Mouse (Mus musculus) intestine, embryonic 15.5 days (tissue): ENCODE data around the gene Spock2. TPM values are rescaled to one million over a fixed set of nuclear protein-coding genes. Genes with fewer than 3 reads are reported as not detected.
"Not testable (repeated sequence)": the region's sequence is repeated elsewhere in the genome, so short reads cannot be mapped to it uniquely, and the experiment has no call there.

Source experiments
- ATAC-seq: fragments of 200-750 bp; cut with Nextera tagmentation; 2 replicates; pipeline ENCODE4 v1.8.0; 2017; ENCODE audit warnings: moderate TSS enrichment, moderate library complexity
- H3K27ac ChIP-seq: fragments of 300-500 bp; sonication (generic); 2 replicates; pipeline ENCODE4 v1.5.1; 2015; ENCODE audit warnings: mild to moderate bottlenecking, inconsistent platforms
- H3K27me3 ChIP-seq: fragments of 300-500 bp; sonication (generic); replicated peaks from 2 replicates; pipeline ENCODE4 v1.6.1; 2015; ENCODE audit warnings: inconsistent platforms
- H3K36me3 ChIP-seq: fragments of 300-500 bp; sonication (generic); 2 replicates; pipeline ENCODE4 v1.6.1; 2015; ENCODE audit warnings: inconsistent platforms
- H3K4me1 ChIP-seq: fragments of 300-500 bp; sonication (generic); replicated peaks from 2 replicates; pipeline ENCODE4 v1.6.1; 2015; ENCODE audit warnings: inconsistent platforms
- H3K4me2 ChIP-seq: fragments of 300-500 bp; sonication (generic); replicated peaks from 2 replicates; pipeline ENCODE4 v1.6.1; 2015; ENCODE audit warnings: mild to moderate bottlenecking, inconsistent platforms
- H3K4me3 ChIP-seq: fragments of 300-500 bp; sonication (generic); replicated peaks from 2 replicates; pipeline ENCODE4 v1.5.1; 2015; ENCODE audit warnings: inconsistent platforms
- H3K9ac ChIP-seq: fragments of 300-500 bp; sonication (generic); 2 replicates; pipeline ENCODE4 v1.6.1; 2015; ENCODE audit warnings: inconsistent platforms
- H3K9me3 ChIP-seq: fragments of 300-500 bp; sonication (generic); 2 replicates; pipeline ENCODE4 v1.6.1; 2016; ENCODE audit warnings: inconsistent platforms
- WGBS: fragments of 180-500 bp; shearing (Covaris S2); methylation state at CpG from one replicate; pipeline ENCODE4 v1.1.7; 2015; 5-methylcytosine and 5-hydroxymethylcytosine counted together
- polyA plus RNA-seq: library from polyadenylated mRNA; unstranded; fragments of >200 nt; fragmentation: Nextera tagmentation; extraction: Ambion mirVana; gene quantifications from 2 replicates; pipeline ENCODE4 v1.2.1, GENCODE M21; 2015

Spock2 gene
- polyA plus RNA-seq, 1 experiment from 2014 or later = 3.7 TPM

- 25% methylated on average over 6 of the region's 6 CpGs for WGBS
- no peak overlapping the region for H3K9ac ChIP-seq
- H3K27ac ChIP-seq = peak overlapping the region; percentile 29; the same call in 1 of the 2 replicates
- no peak overlapping the region for H3K4me2 ChIP-seq
- peak; percentile 34 for ATAC-seq
- H3K9me3 ChIP-seq = no peaks in the 10 kb centered on the region
- H3K4me3 ChIP-seq = no peak overlapping the region
- peaks cover 9% of the 10 kb centered on the region; the same call in 1 of the 2 replicates for H3K4me1 ChIP-seq
- H3K27me3 ChIP-seq = no peaks in the 10 kb centered on the region
- no peaks in the 10 kb centered on the region for H3K36me3 ChIP-seq
Observed at GRCm38 (mm10) chr10:60133501-60133900, 27.5 kb downstream of the Spock2 start.

GRCm38 (mm10) chr10:60134201-60134600 is 28.2 kb downstream of the Spock2 start:
- WGBS = 48% methylated on average over 9 of the region's 9 CpGs
- Histone ChIP-seq H3K27me3 (no peaks in the 10 kb centered on the region), H3K9ac (no peak overlapping the region), H3K4me3 (no peak overlapping the region), H3K36me3 (no peaks in the 10 kb centered on the region), H3K27ac (no peak overlapping the region), H3K9me3 (no peaks in the 10 kb centered on the region), H3K4me1 (peaks cover 9% of the 10 kb centered on the region; the same call in 1 of the 2 replicates), H3K4me2 (no peak overlapping the region)
- no peak for ATAC-seq

- 52% methylated on average over 1 of the region's 1 CpGs for whole genome bisulfite sequencing
- not testable (repeated sequence) for H3K36me3 ChIP-seq, H3K4me2 ChIP-seq, H3K4me3 ChIP-seq, H3K9ac ChIP-seq, H3K27me3 ChIP-seq, ATAC-seq, H3K4me1 ChIP-seq, H3K9me3 ChIP-seq, H3K27ac ChIP-seq
Observed at GRCm38 (mm10) chr10:60136010-60136409, 30.0 kb downstream of the Spock2 start.

GRCm38 (mm10) chr10:60136935-60137334 is 30.9 kb downstream of the Spock2 start:
- 63% methylated on average over 7 of the region's 7 CpGs for WGBS
- no peak overlapping the region for H3K27ac ChIP-seq
- no peak overlapping the region for H3K9ac ChIP-seq

GRCm38 (mm10) chr10:60138680-60139079 is 32.7 kb downstream of the Spock2 start:
- Histone ChIP-seq H3K27me3 (no peaks in the 10 kb centered on the region), H3K4me3 (no peak overlapping the region), H3K36me3 (no peaks in the 10 kb centered on the region), H3K27ac (no peak overlapping the region), H3K9me3 (no peaks in the 10 kb centered on the region), H3K9ac (no peak overlapping the region), H3K4me1 (peaks cover 4% of the 10 kb centered on the region; the same call in 1 of the 2 replicates), H3K4me2 (no peak overlapping the region)
- WGBS = 86% methylated on average over 5 of the region's 5 CpGs
- no peak for ATAC-seq

More at GRCm38 (mm10) chr10:60136935-60137334, 30.9 kb downstream of the Spock2 start:
- H3K36me3 ChIP-seq = no peaks in the 10 kb centered on the region
- peaks cover 9% of the 10 kb centered on the region; the same call in 1 of the 2 replicates for H3K4me1 ChIP-seq
- no peaks in the 10 kb centered on the region for H3K9me3 ChIP-seq
- H3K4me2 ChIP-seq = no peak overlapping the region
- H3K27me3 ChIP-seq = no peaks in the 10 kb centered on the region
- no peak overlapping the region for H3K4me3 ChIP-seq
- ATAC-seq = no peak

GRCm38 (mm10) chr10:60140751-60141150 is 34.7 kb downstream of the Spock2 start:
- Histone ChIP-seq H3K4me2 (no peak overlapping the region), H3K36me3 (no peaks in the 10 kb centered on the region), H3K9me3 (no peaks in the 10 kb centered on the region), H3K9ac (no peak overlapping the region), H3K27ac (no peak overlapping the region), H3K4me3 (no peak overlapping the region), H3K27me3 (no peaks in the 10 kb centered on the region), H3K4me1 (no peaks in the 10 kb centered on the region)
- no peak for ATAC-seq
- WGBS = 91% methylated on average over 4 of the region's 4 CpGs

GRCm38 (mm10) chr10:60141656-60142160 is 35.7 kb downstream of the Spock2 start:
- WGBS = 89% methylated on average over 3 of the region's 3 CpGs

GRCm38 (mm10) chr10:60147510-60148047 is 41.6 kb downstream of the Spock2 start:
- ATAC-seq, H3K4me3 ChIP-seq, H3K4me1 ChIP-seq, H3K27me3 ChIP-seq, H3K4me2 ChIP-seq, H3K36me3 ChIP-seq, H3K9ac ChIP-seq, H3K9me3 ChIP-seq, H3K27ac ChIP-seq: not testable (repeated sequence)
- 60% methylated on average over 10 of the region's 10 CpGs for WGBS

More at GRCm38 (mm10) chr10:60141656-60142160, 35.7 kb downstream of the Spock2 start:
- Histone ChIP-seq H3K4me1 (no peaks in the 10 kb centered on the region), H3K36me3 (no peaks in the 10 kb centered on the region), H3K9ac (no peak overlapping the region), H3K27me3 (no peaks in the 10 kb centered on the region), H3K4me3 (no peak overlapping the region), H3K27ac (no peak overlapping the region), H3K4me2 (no peak overlapping the region), H3K9me3 (no peaks in the 10 kb centered on the region)
- no peak for ATAC-seq

- 3% methylated on average over 5 of the region's 5 CpGs for WGBS
- no peak overlapping the region for H3K4me2 ChIP-seq
- ATAC-seq = peak; percentile 75
- H3K27ac ChIP-seq = no peak overlapping the region
- H3K9me3 ChIP-seq = no peaks in the 10 kb centered on the region
- H3K27me3 ChIP-seq = no peaks in the 10 kb centered on the region
- 0 out of 2 replicates have a peak, but pooled peaks cover 2% of the 10 kb centered on the region for H3K4me1 ChIP-seq
- no peak overlapping the region for H3K9ac ChIP-seq
- no peak overlapping the region for H3K4me3 ChIP-seq
- no peaks in the 10 kb centered on the region for H3K36me3 ChIP-seq
Observed at GRCm38 (mm10) chr10:60148087-60148486, 42.1 kb downstream of the Spock2 start.

GRCm38 (mm10) chr10:60151107-60151663 is 45.2 kb downstream of the Spock2 start:
- no peak overlapping the region for H3K4me3 ChIP-seq
- H3K9me3 ChIP-seq = no peaks in the 10 kb centered on the region
- H3K4me2 ChIP-seq = no peak overlapping the region
- 49% methylated on average over 6 of the region's 6 CpGs for WGBS
- no peak overlapping the region for H3K27ac ChIP-seq
- H3K4me1 ChIP-seq = 0 out of 2 replicates have a peak, but pooled peaks cover 2% of the 10 kb centered on the region
- 0 out of 2 replicates have a peak, but pooled peaks have one; percentile 32 for ATAC-seq
- H3K9ac ChIP-seq = no peak overlapping the region
- H3K27me3 ChIP-seq = no peaks in the 10 kb centered on the region
- H3K36me3 ChIP-seq = no peaks in the 10 kb centered on the region

- Histone ChIP-seq H3K9ac (no peak overlapping the region), H3K27ac (no peak overlapping the region), H3K36me3 (no peaks in the 10 kb centered on the region), H3K4me3 (no peak overlapping the region), H3K4me1 (0 out of 2 replicates have a peak, but pooled peaks cover 2% of the 10 kb centered on the region), H3K27me3 (no peaks in the 10 kb centered on the region), H3K9me3 (no peaks in the 10 kb centered on the region), H3K4me2 (no peak overlapping the region)
- ATAC-seq = no peak
Observed at GRCm38 (mm10) chr10:60156016-60156415, 50.0 kb downstream of the Spock2 start.

GRCm38 (mm10) chr10:60158144-60158543 is 52.1 kb downstream of the Spock2 start:
- no peaks in the 10 kb centered on the region for H3K4me1 ChIP-seq
- no peak for ATAC-seq

GRCm38 (mm10) chr10:60161397-60161796 is 55.4 kb downstream of the Spock2 start:
- H3K9me3 ChIP-seq, H3K9ac ChIP-seq, H3K27ac ChIP-seq, ATAC-seq, H3K4me3 ChIP-seq, H3K36me3 ChIP-seq, H3K4me1 ChIP-seq, H3K4me2 ChIP-seq, H3K27me3 ChIP-seq: not testable (repeated sequence)
- 62% methylated on average over 3 of the region's 3 CpGs for WGBS

More at GRCm38 (mm10) chr10:60158144-60158543, 52.1 kb downstream of the Spock2 start:
- Histone ChIP-seq H3K4me2 (no peak overlapping the region), H3K9me3 (no peaks in the 10 kb centered on the region), H3K9ac (no peak overlapping the region), H3K4me3 (no peak overlapping the region), H3K27me3 (no peaks in the 10 kb centered on the region), H3K27ac (no peak overlapping the region), H3K36me3 (no peaks in the 10 kb centered on the region)
- WGBS = 84% methylated on average over 3 of the region's 3 CpGs
